ENCODE assay signal across 15 mouse cellular contexts in genomic region chr1:160209844-160210243, GRCm38 (mm10). TPM values are rescaled to one million over a fixed set of nuclear protein-coding genes. Genes with fewer than 3 reads are reported as not detected.
DNase-seq lines count a peak whose midpoint lies in the region; ATAC-seq lines count a peak whose summit lies in the region.
"Had no signal": no experiment of that assay in that cellular context is flagged by ENCODE, and none has a peak within 500 bp of the region (broad histone marks: within the 10 kb centered on the region; RNA-seq: fewer than 3 reads in every experiment).

No protein-coding gene starts in this region.

- H3K9ac ChIP-seq in liver, embryonic 13.5 days, result peak overlapping the region; percentile 43; the same call in 1 of the 2 replicates
- no peak overlapping the region for H3K9ac ChIP-seq in neural tube, embryonic 15.5 days (replicated peaks)
- H3K9ac ChIP-seq: hindbrain, embryonic 15.5 days had no signal

- no peak overlapping the region; the same call in 1 of the 2 replicates for H3K27ac ChIP-seq in liver, embryonic 13.5 days
- H3K27ac ChIP-seq in neural tube, embryonic 15.5 days (replicated peaks), result no peak overlapping the region
- H3K27ac ChIP-seq: hindbrain, embryonic 15.5 days; kidney, postnatal 0 days had no signal

- WGBS in liver, embryonic 13.5 days (ENCODE audit: insufficient replicate concordance), result 30% methylated on average over 2 of the region's 2 CpGs
- 27% methylated on average over 2 of the region's 2 CpGs for WGBS in neural tube, embryonic 15.5 days

- peak overlapping the region; percentile 8 for H3K4me3 ChIP-seq in megakaryocyte, embryonic 14.5 days (replicated peaks)
- peak overlapping the region; percentile 27; the same call in 1 of the 2 replicates for H3K4me3 ChIP-seq in liver, embryonic 13.5 days (replicated peaks)
- no peak overlapping the region for H3K4me3 ChIP-seq in neural tube, embryonic 15.5 days (replicated peaks)

- DNase-seq in ZHBTc4 (ENCODE audit: low read depth, low spot score), result peak; percentile 90
- no peak for DNase-seq in liver, embryonic 13.5 days
- no peak for DNase-seq in left cerebral cortex, adult 18-20 months (ENCODE audit: low spot score in 2 of 2)
- DNase-seq: cerebellum, postnatal 25 days; lung, postnatal 4 days; right cerebral cortex, postnatal 4 days had no signal

- peaks cover 52% of the 10 kb centered on the region for H3K4me1 ChIP-seq in megakaryocyte, embryonic 14.5 days
- peaks cover 39% of the 10 kb centered on the region for H3K4me1 ChIP-seq in liver, embryonic 13.5 days (replicated peaks)
- peaks cover 28% of the 10 kb centered on the region for H3K4me1 ChIP-seq in neural tube, embryonic 15.5 days

- ATAC-seq in megakaryocyte, adult 5-6 weeks (ENCODE audit: poor library complexity, severe bottlenecking), result no peak
- ATAC-seq in liver, embryonic 13.5 days (ENCODE audit: low read depth), result no peak
- no peak for ATAC-seq in neural tube, embryonic 15.5 days (ENCODE audit: low FRiP score)
- ATAC-seq in activated CD4-positive, CD25-positive, alpha-beta regulatory T cell, adult 4 months, result no peak

- H3K4me2 ChIP-seq in liver, embryonic 13.5 days, result peak overlapping the region; percentile 45
- peak overlapping the region; percentile 22 for H3K4me2 ChIP-seq in neural tube, embryonic 15.5 days

- H3K9me3 ChIP-seq in megakaryocyte, embryonic 14.5 days, result no peaks in the 10 kb centered on the region
- H3K9me3 ChIP-seq in liver, embryonic 13.5 days (replicated peaks), result no peaks in the 10 kb centered on the region
- no peaks in the 10 kb centered on the region for H3K9me3 ChIP-seq in neural tube, embryonic 15.5 days (replicated peaks)
- H3K9me3 ChIP-seq: hindbrain, embryonic 15.5 days had no signal

- H3K36me3 ChIP-seq in megakaryocyte, embryonic 14.5 days (replicated peaks; ENCODE audit: low read length), result peaks cover 39% of the 10 kb centered on the region
- H3K36me3 ChIP-seq in liver, embryonic 13.5 days, result peaks cover 40% of the 10 kb centered on the region
- H3K36me3 ChIP-seq in neural tube, embryonic 15.5 days, result peaks cover 28% of the 10 kb centered on the region

- no peaks in the 10 kb centered on the region for H3K27me3 ChIP-seq in megakaryocyte, embryonic 14.5 days (replicated peaks)
- H3K27me3 ChIP-seq in liver, embryonic 13.5 days, result no peaks in the 10 kb centered on the region
- no peaks in the 10 kb centered on the region for H3K27me3 ChIP-seq in neural tube, embryonic 15.5 days (replicated peaks)
- H3K27me3 ChIP-seq: hindbrain, embryonic 15.5 days had no signal

RNA-seq across cellular contexts. Expression of gene Cacybp, which starts 2.8 kb away (rescaled TPM):
- polyA plus RNA-seq in megakaryocyte, embryonic 14.5 days (2012; ENCODE audit: insufficient read depth, low replicate concordance), result 75.5 and 79.1 TPM in 2 replicates
- 122 and 129 TPM in 2 replicates for total RNA-seq in megakaryocyte, adult 5-6 weeks (2015)
- 122 and 124 TPM in 2 replicates for total RNA-seq in megakaryocyte, adult 5-6 weeks (2017)
- polyA plus RNA-seq in liver, embryonic 13.5 days (2015; fragmentation: Nextera tagmentation; extraction: Ambion mirVana), result 239 and 304 TPM in 2 replicates
- polyA plus RNA-seq in neural tube, embryonic 15.5 days (2015; fragmentation: Nextera tagmentation; extraction: Ambion mirVana), result 278 and 279 TPM in 2 replicates
- 10 to 100 TPM; 83.7 to 95.0 TPM for total RNA-seq in left cerebral cortex, adult 18-20 months (2021)
- 100 to 1,000 TPM; 114 to 115 TPM for polyA plus RNA-seq in activated CD4-positive, CD25-positive, alpha-beta regulatory T cell, adult 4 months (2017; shearing (Covaris generic))

RNA-seq across cellular contexts. Expression of gene Mrps14, which starts 14.8 kb away (rescaled TPM):
- 0.86 TPM in 1 of 2 replicates, not detected in the other for polyA plus RNA-seq in megakaryocyte, embryonic 14.5 days (2012; ENCODE audit: insufficient read depth, low replicate concordance)
- 109 and 125 TPM in 2 replicates for total RNA-seq in megakaryocyte, adult 5-6 weeks (2015)
- 90.6 and 95.8 TPM in 2 replicates for total RNA-seq in megakaryocyte, adult 5-6 weeks (2017)
- 256 and 261 TPM in 2 replicates for polyA plus RNA-seq in liver, embryonic 13.5 days (2015; fragmentation: Nextera tagmentation; extraction: Ambion mirVana)
- 130 and 154 TPM in 2 replicates for polyA plus RNA-seq in neural tube, embryonic 15.5 days (2015; fragmentation: Nextera tagmentation; extraction: Ambion mirVana)
- 10 to 100 TPM; 71.3 to 71.5 TPM for total RNA-seq in left cerebral cortex, adult 18-20 months (2021)
- 100 to 1,000 TPM; 251 to 260 TPM for polyA plus RNA-seq in activated CD4-positive, CD25-positive, alpha-beta regulatory T cell, adult 4 months (2017; shearing (Covaris generic))

RNA-seq across cellular contexts. Expression of gene Tnn, which starts 56.5 kb away (rescaled TPM):
- polyA plus RNA-seq in megakaryocyte, embryonic 14.5 days (2012; ENCODE audit: insufficient read depth, low replicate concordance), result not detected in 2 replicates
- total RNA-seq in megakaryocyte, adult 5-6 weeks (2015), result not detected in 2 replicates
- not detected in 2 replicates for total RNA-seq in megakaryocyte, adult 5-6 weeks (2017)
- 0.03 and 0.05 TPM in 2 replicates for polyA plus RNA-seq in liver, embryonic 13.5 days (2015; fragmentation: Nextera tagmentation; extraction: Ambion mirVana)
- 0.20 and 0.91 TPM in 2 replicates for polyA plus RNA-seq in neural tube, embryonic 15.5 days (2015; fragmentation: Nextera tagmentation; extraction: Ambion mirVana)
- under 1 TPM; 0.21 to 0.28 TPM for total RNA-seq in left cerebral cortex, adult 18-20 months (2021)
- under 1 TPM in 1 of 2 experiments, not detected in 1; 0.15 TPM for polyA plus RNA-seq in activated CD4-positive, CD25-positive, alpha-beta regulatory T cell, adult 4 months (2017; shearing (Covaris generic))
- total RNA-seq: gastrocnemius, adult 8-10 months; MEL had no signal
- polyA plus RNA-seq: heart, embryonic 11.5 days had no signal

Comparison
In these comparisons a context has a peak if more than half of its experiments do, and no peak if none do; other contexts are left out.
1. RNA of gene Mrps14, which starts 14.8 kb away (polyA plus RNA-seq): 251 to 260 TPM in activated CD4-positive, CD25-positive, alpha-beta regulatory T cell, adult 4 months, 256 to 261 TPM in liver, embryonic 13.5 days and 130 to 154 TPM in neural tube, embryonic 15.5 days; 0.86 TPM in megakaryocyte, embryonic 14.5 days; every median in the first group is over 10 times any median in the second.